Mouse (Mus musculus): ENCODE results near the gene Rrbp1. TPM values are rescaled to one million over a fixed set of nuclear protein-coding genes. Genes with fewer than 3 reads are reported as not detected.

The Rrbp1 gene
- 117 TPM for polyA plus RNA-seq (2014; fragmentation: Illumina TruSeq; extraction: RNeasy Lipid Tissue Mini Kit (QIAGEN cat#74804); ENCODE audit: insufficient read depth, low read depth, low replicate concordance)

GRCm38 (mm10) chr2:144011080-144011551 lies at the start of gene Rrbp1:
TSS of gene Rrbp1 (minus strand) at chr2:144011263.

GRCm38 (mm10) chr2:144032664-144033063 lies 21.6 kb upstream of the Rrbp1 start, which contains the start of gene Banf2:
TSS of gene Banf2 (plus strand) at chr2:144033059.

DNA sequence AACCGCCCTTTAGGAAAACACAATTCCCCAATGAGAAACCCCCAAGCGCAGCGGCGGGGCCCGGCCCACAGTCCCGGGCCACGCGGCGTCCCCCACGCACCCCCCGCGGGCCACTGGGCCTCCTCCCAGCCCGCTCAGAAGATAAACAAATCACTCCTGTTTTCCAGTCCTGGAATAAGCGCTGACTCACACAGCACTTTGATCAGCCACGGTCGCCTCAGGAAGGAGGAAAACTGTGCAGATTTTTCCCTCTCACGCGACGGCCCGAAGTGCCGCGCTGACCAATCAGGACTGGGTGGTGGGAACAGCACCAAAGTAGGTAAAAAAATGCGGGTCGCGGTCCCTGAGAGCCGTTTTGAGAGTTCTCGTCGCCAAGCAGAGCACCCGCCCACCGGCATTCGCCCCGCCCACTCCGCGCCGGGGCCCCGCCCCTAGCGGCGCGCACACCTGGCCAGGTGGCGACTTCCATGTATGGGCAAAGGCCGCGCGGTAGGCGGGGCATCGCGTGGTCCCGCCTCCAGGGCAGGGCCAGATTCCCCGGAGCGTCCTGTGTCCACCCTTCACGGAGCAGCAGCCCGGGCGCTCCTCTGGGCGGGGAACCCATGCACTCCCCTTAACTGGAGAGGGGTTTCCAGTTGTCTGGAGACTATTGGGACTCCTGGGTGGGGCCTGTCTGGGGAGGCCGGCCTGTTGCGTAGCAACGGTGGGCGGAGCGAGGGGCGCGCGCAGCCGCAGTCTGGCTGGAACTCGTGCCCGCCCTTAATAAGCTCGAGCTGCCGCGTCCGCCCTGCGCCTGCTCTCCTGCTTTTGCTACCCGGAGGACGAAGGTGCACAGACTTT lies 96.1 kb downstream of the Rrbp1 start, which contains the start of gene Dstn:
Dstn (plus strand) TSS at position 561 of the 840 bp plus-strand sequence.

Other genes starting within 250 kb of the Rrbp1 start
- gene Bfsp1, start 148.1 kb downstream of the Rrbp1 start, polyA plus RNA-seq (2014; fragmentation: Illumina TruSeq; extraction: RNeasy Lipid Tissue Mini Kit (QIAGEN cat#74804); ENCODE audit: insufficient read depth, low read depth, low replicate concordance) = 1.4 TPM
- 432 TPM for gene Dstn, start 95.9 kb downstream of the Rrbp1 start, polyA plus RNA-seq (2014; fragmentation: Illumina TruSeq; extraction: RNeasy Lipid Tissue Mini Kit (QIAGEN cat#74804); ENCODE audit: insufficient read depth, low read depth, low replicate concordance)
- gene Banf2, start 21.8 kb upstream of the Rrbp1 start, polyA plus RNA-seq (2014; fragmentation: Illumina TruSeq; extraction: RNeasy Lipid Tissue Mini Kit (QIAGEN cat#74804); ENCODE audit: insufficient read depth, low read depth, low replicate concordance) = not detected